Mouse (Mus musculus): ENCODE measurements at regions not wholly inside any gene's neighbourhood (a gene's known extent, or its start where the extent isn't known, plus 50 kb on each side); places are given as distances from the start of the nearest gene placed in this dataset.
A peak's percentile ranks its signal among the peaks of the same experiment; 100 is the strongest.
"Not testable (repeated sequence)": the region's sequence is repeated elsewhere in the genome, so short reads cannot be mapped to it uniquely, and the experiment has no call there.

DNA sequence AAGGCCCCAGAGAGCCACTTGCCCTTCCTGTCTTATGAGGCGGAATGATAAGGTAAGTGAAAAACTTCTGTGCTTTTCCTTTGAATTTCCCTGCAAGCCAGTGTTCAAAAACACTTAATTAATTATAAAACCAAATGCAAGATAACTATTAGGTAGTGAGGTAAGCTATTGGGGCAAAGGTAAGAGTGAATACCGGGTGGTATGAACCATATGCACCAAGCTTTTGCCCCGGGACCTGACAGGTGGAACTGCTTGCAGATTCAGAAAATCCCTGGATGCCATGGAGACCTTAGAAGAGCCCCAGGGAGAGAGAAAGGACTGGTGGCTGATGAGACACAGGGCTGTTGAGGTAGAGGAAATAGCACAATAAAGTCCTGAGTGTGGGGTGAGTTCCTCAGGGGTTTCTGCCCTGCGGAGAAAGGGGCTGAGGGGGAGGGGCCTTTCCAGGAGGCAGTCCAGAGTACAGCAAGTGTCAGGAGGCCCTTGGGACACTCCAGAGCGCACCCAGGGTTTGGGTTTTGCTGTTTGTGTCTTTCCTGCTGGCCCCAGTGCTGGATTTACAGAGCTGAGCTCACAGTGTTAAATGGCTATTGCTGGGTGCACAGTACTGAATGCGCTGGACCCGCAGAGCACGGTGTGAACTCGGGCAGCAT is 317.1 kb downstream of the Fgf9 start:
- no peak for DNase-seq (ENCODE audit: low spot score in 2 of 2)

DNA sequence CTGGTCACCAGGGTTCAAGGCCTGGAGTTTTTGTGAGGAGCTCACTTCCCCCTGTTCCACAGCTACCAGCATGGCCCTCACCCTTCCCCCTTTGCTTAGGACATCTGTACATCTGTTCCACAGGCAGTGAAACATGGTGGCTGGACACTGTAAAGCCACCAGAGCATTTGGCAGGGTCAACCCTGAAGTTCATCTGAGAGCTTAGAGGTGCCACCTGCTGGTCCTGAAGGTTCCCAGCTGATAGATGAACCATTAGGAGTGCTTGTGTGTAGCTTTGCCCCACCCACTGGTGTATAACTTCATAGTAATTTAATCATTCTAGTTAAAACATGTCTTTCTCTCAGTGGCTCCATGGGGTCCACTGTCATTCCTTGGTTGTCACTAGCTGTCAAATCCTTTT is 304.7 kb downstream of the Fgf9 start:
- no peak for DNase-seq (ENCODE audit: low spot score in 2 of 2)

DNA sequence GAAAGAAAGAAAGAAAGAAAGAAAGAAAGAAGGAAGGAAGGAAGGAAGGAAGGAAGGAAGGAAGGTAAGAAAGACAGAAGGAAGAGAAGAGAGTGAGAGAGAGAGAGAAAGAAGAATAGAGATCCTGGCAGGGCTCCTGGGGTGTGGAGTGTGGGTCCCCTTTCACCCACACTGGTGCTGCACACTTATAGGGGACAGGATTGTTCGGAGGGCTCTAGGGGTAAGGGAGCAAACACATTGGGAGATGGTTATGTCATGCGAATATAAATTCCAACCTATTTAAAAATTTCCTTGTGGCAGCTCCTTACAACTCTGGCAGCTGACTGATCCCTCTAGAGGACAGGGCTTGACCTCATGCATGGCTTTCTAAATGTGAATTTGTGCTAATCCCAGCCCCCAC is 286.5 kb downstream of the Fgf9 start:
- DNase-seq (ENCODE audit: low spot score in 2 of 2): no peak

DNA sequence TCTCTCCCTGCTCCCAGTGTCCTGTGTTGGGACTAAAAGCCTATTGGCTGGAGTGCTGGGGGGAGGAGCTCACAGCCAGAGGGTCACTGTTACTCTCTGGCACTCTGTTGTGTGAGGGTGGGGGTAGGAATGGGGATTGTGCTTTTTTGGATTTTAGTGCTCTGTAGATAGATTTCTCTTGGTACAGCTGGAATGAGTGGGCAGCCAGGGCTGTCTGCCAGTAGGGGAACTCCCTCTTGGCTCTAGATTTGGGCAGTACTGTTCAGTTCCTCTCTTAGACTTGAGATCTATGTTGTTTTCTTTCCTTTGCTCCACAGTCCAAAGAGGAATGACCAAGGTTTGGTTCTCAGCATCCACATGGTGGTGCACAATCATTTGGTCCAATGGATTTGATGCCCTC is 282.6 kb downstream of the Fgf9 start:
- peak; percentile 44 to 48 for DNase-seq (ENCODE audit: low spot score in 2 of 2)

DNA sequence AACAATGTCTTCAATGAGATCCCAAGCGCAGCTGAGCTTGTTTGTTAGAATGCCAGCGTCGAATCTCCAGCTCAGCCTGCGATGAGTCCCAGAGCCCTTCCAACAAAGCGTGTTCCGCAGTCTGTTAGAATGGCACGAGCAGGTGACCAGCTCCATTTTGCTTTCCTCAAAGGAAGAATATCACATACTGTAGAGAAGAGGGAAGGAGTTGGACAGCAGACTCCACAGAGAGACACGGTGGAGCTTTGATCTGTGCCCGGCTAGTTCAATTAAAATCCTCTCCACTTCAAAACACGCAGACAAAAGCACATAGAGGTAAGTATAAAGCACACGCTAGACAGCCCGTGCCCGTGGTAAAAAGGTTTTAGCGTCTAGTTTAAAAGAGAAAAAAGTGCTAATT is 265.8 kb downstream of the Fgf9 start:
- DNase-seq (ENCODE audit: low spot score in 2 of 2): no peak

DNA sequence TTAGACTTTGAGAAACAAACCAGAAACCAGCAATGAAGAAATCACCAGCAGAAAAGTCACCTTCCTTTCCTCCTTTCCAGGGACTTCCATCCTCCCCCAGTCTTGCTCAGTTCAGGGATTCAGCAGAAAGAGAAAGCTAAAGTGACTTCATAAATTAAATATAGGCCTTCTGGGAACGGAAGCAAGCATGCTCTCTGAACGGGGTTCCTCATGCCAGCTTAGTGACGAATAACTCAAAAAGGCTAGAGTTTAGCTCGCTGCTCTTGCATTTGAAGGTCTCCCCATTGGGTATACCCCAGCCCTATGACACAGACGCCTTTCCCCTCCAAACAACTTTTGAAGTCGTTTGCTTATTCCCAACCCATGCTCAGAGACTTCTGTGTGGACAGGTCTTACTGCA is 252.8 kb downstream of the Fgf9 start:
- no peak for DNase-seq (ENCODE audit: low spot score in 2 of 2)

DNA sequence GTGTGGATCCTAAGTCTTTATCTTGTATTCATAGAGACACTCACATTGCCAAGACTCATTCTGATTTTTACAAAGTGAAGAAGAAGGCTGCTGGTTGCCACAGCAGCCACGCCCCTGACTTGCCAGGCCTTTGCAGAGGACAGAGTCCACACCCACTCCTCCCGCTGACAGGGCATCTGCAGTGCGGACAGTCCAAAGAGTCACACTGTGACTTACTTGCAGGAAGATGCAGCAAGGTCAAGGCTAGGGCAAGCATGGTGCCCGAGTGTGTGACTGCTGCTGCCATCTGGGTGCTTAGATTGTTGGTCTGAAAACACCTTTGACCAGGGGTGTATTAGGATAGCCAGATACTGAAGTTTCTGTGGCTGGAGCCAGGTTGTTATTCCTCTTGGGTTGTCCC is 252.1 kb downstream of the Fgf9 start:
- no peak for DNase-seq (ENCODE audit: low spot score in 2 of 2)

DNA sequence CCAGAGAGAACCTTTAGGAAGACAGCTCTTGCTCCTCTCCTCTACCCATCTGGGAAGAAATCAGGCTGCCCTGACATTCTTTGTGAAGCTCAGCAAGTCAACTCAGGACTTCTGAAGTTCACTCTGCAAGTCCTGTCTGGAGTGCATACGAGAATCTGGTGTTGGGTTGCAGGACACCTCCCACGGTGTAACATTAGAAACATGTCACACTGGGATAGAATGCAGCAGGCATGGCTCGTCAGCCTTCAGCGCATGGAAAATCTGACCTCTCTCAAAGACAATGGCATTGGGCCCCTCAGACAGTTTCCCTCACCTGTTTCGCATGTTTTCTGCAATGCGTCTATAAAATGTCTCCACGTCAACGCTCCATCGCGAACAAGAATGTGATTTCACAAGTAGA is 251.5 kb downstream of the Fgf9 start:
- no peak for DNase-seq (ENCODE audit: low spot score in 2 of 2)

DNA sequence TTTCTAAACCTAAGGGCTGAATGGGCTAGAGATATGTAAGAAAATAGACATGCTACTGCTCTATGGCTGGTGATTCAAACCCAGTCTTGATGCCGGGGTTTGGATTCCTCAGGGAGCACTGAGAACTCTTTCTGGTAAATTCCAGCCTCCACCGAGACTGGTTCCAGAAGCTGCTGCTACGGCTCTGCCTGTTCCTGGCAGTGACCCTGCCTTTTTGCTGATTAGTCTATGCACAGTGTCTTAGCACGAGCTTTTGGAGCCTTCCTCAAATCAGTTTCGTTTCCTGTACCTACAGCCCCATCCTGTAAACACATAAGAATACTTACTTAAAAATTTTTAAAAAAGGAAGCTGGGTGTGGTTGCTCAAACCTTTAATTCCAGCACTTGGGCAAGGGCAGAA is 250.9 kb downstream of the Fgf9 start:
- no peak for DNase-seq (ENCODE audit: low spot score in 2 of 2)

DNA sequence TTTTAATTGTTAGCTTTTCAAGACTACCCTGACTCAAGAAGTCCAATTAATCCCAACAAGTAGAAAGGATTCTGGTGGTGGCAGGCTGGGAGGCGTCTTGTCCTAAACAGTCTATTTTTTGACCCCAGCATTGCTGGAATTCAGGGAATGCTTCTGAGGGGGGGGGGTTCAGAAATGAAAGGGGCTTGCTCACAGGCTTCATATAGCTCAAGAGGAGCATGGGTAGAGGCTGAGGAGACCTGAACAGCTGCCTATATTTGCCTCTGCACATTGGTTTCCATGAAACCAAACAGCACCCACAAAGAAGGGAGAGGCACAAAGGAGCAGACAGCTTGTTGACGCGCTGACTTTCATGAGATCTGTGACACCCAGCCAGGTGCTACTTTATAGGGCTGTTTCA is 247.3 kb downstream of the Fgf9 start:
- no peak for DNase-seq (ENCODE audit: low spot score in 2 of 2)

DNA sequence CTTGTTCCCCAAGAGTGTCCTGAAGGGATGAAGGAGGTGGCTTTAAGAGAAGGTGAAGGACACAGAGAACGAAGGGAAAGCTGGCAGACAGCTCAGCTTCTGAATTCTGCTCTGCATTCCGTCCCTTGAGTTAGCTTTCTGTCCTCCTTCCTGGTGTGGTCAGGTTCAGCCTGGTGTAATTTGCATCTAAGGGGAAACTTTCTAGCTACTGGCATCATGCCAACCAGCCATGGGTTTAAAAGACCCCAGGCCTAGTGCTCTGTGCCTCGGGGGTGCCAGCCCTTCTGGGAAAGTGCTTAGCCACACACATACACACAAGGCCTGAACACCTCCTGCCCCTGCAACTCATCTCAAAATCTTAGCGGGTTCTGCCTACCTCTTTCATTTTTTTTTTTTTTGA is 246.9 kb downstream of the Fgf9 start:
- DNase-seq (ENCODE audit: low spot score in 2 of 2): no peak

DNA sequence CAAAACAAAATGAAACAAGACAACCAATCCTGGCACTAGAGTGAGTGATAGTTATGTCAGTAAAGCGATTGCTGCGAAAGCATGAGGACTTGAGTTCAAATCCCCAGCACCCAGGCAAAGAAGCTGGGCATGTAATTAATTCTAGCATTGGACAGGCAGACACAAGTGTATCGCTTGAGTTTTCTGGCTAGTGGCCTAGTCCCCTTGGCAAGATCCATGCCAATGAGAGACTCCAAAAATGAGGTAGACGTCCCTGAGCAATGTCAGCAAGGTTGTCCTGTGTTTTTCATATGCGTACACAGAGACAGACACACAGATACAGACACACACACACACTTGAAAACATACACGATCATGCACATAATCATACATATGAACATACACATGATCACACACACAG is 237.3 kb downstream of the Fgf9 start:
- DNase-seq (ENCODE audit: low spot score in 2 of 2): no peak

DNA sequence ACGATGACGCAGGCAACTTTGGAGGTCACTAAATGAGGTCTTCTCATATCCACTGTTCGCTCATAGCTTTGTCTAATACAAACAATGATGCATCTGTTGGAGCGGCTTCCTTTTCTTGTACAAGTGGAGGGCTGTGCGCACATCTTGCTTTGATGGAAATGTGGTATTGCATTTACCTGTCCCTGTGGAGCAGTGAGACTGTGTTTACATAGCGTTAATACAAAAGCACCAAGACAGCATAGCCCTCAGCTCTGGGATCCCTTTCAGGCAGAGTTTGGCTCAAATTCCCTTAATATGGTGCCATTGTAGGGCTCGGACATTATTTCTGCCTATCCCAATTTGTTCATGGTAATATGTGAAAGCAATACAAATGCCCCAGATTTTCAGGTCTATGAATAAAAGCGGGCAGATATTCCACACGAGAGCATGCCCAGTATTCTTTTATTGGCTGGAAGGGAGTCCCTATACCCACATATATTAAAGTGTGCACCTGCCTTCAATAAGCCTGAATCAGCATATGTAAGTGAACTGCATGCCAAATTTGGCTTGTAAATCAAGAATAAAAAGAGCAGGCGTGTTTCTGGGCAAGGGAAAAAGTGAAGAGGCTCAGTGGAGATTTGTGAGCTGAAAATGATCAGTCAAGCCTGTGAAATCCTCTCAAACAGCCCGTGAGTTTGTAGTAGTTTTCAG is 236.6 kb downstream of the Fgf9 start:
- DNase-seq (ENCODE audit: low spot score in 2 of 2): no peak

DNA sequence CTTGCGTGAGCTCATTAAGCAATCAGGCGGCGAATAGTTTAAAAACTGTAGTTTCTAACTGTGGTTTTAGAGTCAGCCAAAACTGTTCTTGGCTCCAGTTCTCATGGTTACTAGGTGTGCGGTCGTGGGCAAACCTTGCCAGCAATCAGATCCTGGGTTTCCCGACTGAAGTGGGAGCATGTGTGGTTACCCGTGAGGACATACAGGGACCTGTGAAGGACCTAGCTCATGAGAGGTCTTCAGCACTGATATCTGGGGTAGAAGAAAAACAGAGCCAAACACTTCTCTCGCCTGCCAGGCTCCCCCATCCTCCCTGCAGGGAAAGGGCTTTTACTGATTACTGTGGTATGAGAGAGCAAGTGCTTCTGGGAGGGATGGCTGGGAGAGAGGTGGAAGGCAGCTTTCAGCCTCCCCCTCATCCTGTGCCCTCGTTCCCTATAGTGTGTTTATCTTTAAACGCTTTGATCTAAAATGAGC is 230.1 kb downstream of the Fgf9 start:
- no peak for DNase-seq (ENCODE audit: low spot score in 2 of 2)

DNA sequence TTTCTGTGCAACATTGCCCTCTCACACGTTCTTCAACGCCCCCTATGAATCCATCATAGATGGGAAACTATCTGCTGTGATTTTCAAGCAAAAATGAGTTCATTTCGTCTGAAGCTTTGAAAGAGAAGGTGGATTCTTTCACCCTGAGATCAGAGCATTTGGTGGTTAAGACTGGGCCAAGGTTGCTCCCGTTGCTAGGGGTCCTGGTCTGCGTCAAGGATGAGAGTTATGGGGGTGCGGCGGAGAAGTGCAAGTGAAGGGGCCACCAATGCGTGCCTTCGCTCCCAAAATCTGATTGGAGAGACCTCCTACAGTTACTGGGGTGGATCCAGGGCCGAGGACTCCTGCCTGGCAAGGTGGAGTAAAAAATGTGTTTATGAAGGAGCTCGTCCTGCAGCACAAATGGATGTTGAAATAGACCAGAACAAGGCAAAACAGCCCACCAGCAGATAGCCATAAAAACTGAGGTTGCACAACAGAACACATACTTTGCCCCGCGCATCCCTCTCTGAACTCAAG is 215.7 kb downstream of the Fgf9 start:
- DNase-seq (ENCODE audit: low spot score in 2 of 2): no peak

DNA sequence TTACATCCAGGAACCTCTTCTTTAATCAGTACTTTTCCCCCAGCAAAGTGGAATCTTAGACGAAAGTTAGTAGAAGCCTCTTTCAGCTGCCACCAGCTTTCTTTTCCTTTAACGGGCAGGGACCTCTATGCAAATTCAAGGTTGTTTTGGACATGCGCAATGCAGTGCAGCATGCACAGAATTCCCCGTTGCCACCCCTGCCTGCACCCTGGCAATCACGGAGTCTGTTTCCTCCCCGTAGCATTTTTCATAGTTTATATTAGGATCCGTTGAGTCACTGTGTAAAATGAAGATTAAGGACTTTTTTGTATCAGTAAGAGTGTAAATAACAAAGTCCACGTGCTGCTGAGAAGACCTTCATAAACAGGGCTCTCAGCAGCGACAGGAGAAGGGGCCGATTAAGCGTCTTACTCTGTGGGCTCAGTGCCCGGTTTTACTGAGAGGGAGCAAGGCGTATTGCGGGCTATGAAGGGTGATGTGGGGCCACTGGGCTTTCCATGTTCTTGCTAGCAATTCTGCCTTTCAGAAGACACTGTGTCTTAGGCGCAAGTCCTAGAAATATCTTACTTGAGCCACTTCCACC is 212.5 kb downstream of the Fgf9 start:
- DNase-seq (ENCODE audit: low spot score in 2 of 2): peak in 1 of 2 experiments; percentile 7

DNA sequence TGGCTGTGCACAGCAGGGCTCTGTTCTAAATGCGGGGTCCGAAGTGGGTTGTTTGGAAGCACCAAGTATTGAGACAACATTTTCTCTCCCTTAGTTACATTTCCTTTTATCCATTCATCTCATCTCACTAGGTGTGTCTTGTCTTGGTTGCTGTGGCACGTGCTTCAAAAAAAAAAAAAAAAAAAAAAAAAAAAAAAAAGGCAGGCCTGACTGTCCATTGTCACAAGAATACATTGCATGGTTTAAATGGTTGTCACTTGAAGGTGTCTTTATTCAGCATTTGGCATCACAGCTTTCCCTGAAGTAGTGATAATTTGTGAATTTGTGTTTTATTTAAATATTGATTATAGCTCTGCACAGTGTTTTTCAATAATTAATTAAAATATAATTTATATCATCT is 211.9 kb downstream of the Fgf9 start:
- DNase-seq (ENCODE audit: low spot score in 2 of 2): no peak

DNA sequence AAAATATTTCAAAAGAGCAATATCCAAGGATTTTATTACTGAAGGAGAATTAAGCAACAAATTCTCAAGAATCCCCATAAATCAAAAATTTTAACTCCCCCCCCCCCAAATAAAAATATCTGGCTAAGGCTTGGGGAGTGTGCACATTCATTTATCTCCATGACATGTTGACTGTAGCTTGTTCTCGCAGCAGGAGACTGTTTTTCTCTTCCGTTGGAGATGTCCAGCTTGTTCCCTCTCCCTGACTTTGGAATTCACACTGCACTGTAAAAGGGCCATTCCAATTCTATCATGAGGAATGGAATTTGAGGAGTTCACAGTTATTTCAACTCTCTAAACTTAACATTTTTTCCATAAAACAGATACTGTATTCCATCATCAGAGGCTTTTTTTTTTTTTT is 204.1 kb downstream of the Fgf9 start:
- not testable (repeated sequence) for DNase-seq (ENCODE audit: low spot score in 2 of 2)

DNA sequence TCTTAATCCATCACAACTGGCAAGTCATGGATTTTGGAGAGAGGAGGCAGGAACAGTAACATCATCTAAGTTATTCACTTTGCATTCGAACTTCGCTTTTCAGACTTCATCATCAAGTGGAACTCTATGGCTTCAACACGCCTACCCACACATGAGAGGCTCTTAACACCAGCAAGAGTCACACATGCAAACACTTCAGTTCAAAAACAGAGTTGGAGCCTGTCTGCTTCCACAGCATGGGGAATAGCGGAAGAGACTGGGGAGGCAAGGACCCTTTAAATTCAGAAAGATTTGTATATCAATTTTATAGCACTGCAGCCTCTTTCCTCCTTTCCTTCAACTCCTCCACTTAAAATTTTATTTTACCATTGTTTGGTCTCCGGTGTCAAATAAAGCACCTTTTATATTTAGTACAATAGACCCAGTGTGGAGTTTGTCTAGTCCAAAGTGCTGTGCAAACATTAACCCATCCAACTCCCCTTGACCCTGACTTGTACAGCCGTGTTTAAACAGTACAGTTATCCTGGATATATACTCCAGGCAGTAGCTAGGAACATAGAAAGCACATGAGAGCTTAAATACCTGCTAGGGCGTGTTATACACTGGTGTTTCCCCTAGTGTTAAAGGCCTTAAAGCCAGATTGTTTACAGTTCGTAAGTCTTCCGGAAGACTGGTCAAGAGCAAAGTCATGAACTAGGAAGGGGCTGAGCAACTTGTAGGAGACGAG is 203.5 kb downstream of the Fgf9 start:
- DNase-seq (ENCODE audit: low spot score in 2 of 2): no peak

DNA sequence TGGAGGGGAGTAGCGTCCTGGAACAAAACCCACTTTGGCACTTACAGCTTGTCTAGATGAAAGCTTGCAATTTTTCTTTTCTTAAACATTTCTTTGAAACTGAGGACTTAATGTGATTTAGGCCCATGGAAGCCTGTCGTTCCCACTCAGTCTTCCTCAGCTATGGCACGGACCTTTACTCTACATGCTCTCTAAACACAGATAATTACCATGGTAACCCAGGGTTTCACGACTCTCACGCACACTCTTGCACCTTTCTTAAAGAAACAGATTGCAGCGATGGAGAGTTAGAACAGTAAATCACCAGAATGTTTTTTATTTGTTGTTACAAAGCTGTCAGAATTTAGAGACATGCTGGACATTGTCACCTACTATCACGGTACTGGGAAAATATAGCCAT is 195.0 kb downstream of the Fgf9 start:
- DNase-seq (ENCODE audit: low spot score in 2 of 2): no peak

DNA sequence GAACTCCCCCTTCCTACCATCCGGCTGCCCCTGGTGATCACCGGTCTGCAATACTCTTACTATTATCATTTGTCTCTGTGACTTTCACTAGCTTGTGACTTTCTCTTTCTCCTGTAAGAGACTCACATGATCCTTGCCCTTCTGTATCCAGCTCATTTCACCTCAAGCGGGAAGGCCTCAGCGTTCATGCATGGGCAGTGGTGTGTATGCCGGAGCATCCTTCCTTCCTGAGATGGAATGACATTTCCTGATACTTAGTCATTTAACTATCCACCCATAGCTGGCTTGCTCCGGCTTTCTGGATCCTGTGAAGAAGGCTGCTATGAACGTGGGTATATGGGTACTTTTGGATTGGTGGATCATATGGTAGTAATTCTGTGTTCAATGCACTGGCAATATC is 194.1 kb downstream of the Fgf9 start:
- no peak for DNase-seq (ENCODE audit: low spot score in 2 of 2)

DNA sequence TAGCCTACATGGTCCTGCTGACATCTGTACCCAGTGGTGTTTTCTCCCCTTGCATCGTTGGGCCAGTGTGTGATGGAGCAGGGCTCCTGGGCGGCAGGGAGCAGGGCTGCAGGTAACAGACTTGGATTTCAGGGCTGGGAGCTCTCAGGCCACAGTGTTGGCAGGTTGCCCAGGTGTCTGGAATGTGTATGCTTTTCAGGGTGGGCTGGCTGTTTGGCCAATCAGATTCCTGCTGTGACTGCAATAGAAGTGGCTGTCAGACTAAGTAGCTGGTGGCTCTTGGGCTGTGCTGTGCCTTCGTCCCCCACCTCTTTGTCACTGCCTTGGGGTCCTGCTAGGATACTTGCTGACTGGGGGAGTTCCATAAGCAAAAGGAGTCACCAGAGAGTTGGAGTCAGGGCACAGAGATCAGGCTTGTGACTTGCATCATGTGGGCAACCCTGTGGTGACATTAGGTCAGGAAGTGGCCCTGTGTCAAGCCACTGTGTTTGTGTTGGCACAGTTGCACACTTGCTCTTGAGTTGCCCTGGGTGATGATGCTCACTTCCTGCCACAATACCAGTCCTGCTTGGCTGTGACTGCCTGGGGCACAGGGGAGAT is 183.1 kb downstream of the Fgf9 start:
- DNase-seq (ENCODE audit: low spot score in 2 of 2): no peak
